Mouse (Mus musculus): ENCODE data around the gene Rnf44. TPM values are rescaled to one million over a fixed set of nuclear protein-coding genes. Genes with fewer than 3 reads are reported as not detected.

The Rnf44 gene
- polyA plus RNA-seq, 1 experiment from 2014 or later: 49.4 TPM

GRCm38 (mm10) chr13:54710866-54711265, 17.2 kb upstream of the Rnf44 start:
- no peaks in the 10 kb centered on the region for H3K27me3 ChIP-seq (ENCODE audit: control insufficient read depth, insufficient read depth, low read depth, low read length)
- ATAC-seq (ENCODE audit: low read depth): no peak
- H3K4me3 ChIP-seq (ENCODE audit: low read length): no peak overlapping the region

GRCm38 (mm10) chr13:54704890-54705289, 11.2 kb upstream of the Rnf44 start:
- no peak for ATAC-seq (ENCODE audit: low read depth)
- Histone ChIP-seq H3K4me2 (ENCODE audit: low read depth, low read length) (no peak overlapping the region), H3K4me3 (ENCODE audit: low read length) (no peak overlapping the region), H3K9ac (ENCODE audit: low read length) (no peak overlapping the region), H3K9me3 (ENCODE audit: control insufficient read depth, low read length) (no peaks in the 10 kb centered on the region), H3K4me1 (replicated peaks; ENCODE audit: control insufficient read depth, insufficient read depth, low read length) (no peaks in the 10 kb centered on the region), H3K27me3 (ENCODE audit: control insufficient read depth, insufficient read depth, low read depth, low read length) (no peaks in the 10 kb centered on the region), H3K36me3 (ENCODE audit: control insufficient read depth, insufficient read depth, low read length) (no peaks in the 10 kb centered on the region), H3K27ac (ENCODE audit: low read length) (no peak overlapping the region)
- 40% methylated on average over 6 of the region's 6 CpGs for WGBS

More at GRCm38 (mm10) chr13:54710866-54711265, 17.2 kb upstream of the Rnf44 start:
- H3K9me3 ChIP-seq (ENCODE audit: control insufficient read depth, low read length): no peaks in the 10 kb centered on the region
- H3K9ac ChIP-seq (ENCODE audit: low read length): no peak overlapping the region
- no peaks in the 10 kb centered on the region for H3K4me1 ChIP-seq (replicated peaks; ENCODE audit: control insufficient read depth, insufficient read depth, low read length)
- 71% methylated on average over 3 of the region's 3 CpGs for WGBS
- H3K4me2 ChIP-seq (ENCODE audit: low read depth, low read length): no peak overlapping the region
- H3K36me3 ChIP-seq (ENCODE audit: control insufficient read depth, insufficient read depth, low read length): no peaks in the 10 kb centered on the region
- no peak overlapping the region for H3K27ac ChIP-seq (ENCODE audit: low read length)

GRCm38 (mm10) chr13:54702507-54702906, 8.8 kb upstream of the Rnf44 start:
- no peaks in the 10 kb centered on the region for H3K36me3 ChIP-seq (ENCODE audit: control insufficient read depth, insufficient read depth, low read length)
- H3K9me3 ChIP-seq (ENCODE audit: control insufficient read depth, low read length): no peaks in the 10 kb centered on the region
- ATAC-seq (ENCODE audit: low read depth): no peak
- 62% methylated on average over 7 of the region's 7 CpGs for WGBS
- no peaks in the 10 kb centered on the region for H3K27me3 ChIP-seq (ENCODE audit: control insufficient read depth, insufficient read depth, low read depth, low read length)
- H3K9ac ChIP-seq (ENCODE audit: low read length): no peak overlapping the region
- no peak overlapping the region for H3K4me3 ChIP-seq (ENCODE audit: low read length)
- H3K4me2 ChIP-seq (ENCODE audit: low read depth, low read length): no peak overlapping the region
- no peaks in the 10 kb centered on the region for H3K4me1 ChIP-seq (replicated peaks; ENCODE audit: control insufficient read depth, insufficient read depth, low read length)
- H3K27ac ChIP-seq (ENCODE audit: low read length): no peak overlapping the region

- H3K9me3 ChIP-seq (ENCODE audit: control insufficient read depth, low read length): no peaks in the 10 kb centered on the region
- no peak within 1 kb of the TSS for H3K9ac ChIP-seq (ENCODE audit: low read length)
- no peak within 1 kb of the TSS for H3K4me3 ChIP-seq (ENCODE audit: low read length)
- H3K27me3 ChIP-seq (ENCODE audit: control insufficient read depth, insufficient read depth, low read depth, low read length): no peaks in the 10 kb centered on the region
- no peak within 1 kb of the TSS for H3K27ac ChIP-seq (ENCODE audit: low read length)
- no peak within 1 kb of the TSS for H3K4me2 ChIP-seq (ENCODE audit: low read depth, low read length)
- H3K4me1 ChIP-seq (replicated peaks; ENCODE audit: control insufficient read depth, insufficient read depth, low read length): no peaks in the 10 kb centered on the region
- 49% methylated on average over 5 of the region's 5 CpGs for WGBS
- peak; percentile 62 for ATAC-seq (ENCODE audit: low read depth)
- no peaks in the 10 kb centered on the region for H3K36me3 ChIP-seq (ENCODE audit: control insufficient read depth, insufficient read depth, low read length)
These were observed 7.5 kb upstream of the Rnf44 start, which contains the start of gene Cdhr2 for GRCm38 (mm10) chr13:54701243-54701642. Gene Cdhr2, plus strand, starts transcription at chr13:54701461.

- Histone ChIP-seq H3K27me3 (ENCODE audit: control insufficient read depth, insufficient read depth, low read depth, low read length) (no peaks in the 10 kb centered on the region), H3K4me1 (replicated peaks; ENCODE audit: control insufficient read depth, insufficient read depth, low read length) (peaks cover 19% of the 10 kb centered on the region), H3K4me3 (ENCODE audit: low read length) (no peak overlapping the region), H3K9ac (ENCODE audit: low read length) (no peak overlapping the region), H3K9me3 (ENCODE audit: control insufficient read depth, low read length) (no peaks in the 10 kb centered on the region), H3K27ac (ENCODE audit: low read length) (no peak overlapping the region), H3K4me2 (ENCODE audit: low read depth, low read length) (no peak overlapping the region), H3K36me3 (ENCODE audit: control insufficient read depth, insufficient read depth, low read length) (no peaks in the 10 kb centered on the region)
- no peak for ATAC-seq (ENCODE audit: low read depth)
- WGBS: 84% methylated on average over 11 of the region's 11 CpGs
These were observed 1.9 kb upstream of the Rnf44 start for GRCm38 (mm10) chr13:54695479-54696230.

GRCm38 (mm10) chr13:54694348-54695060, 797 bp upstream of the Rnf44 start:
- Histone ChIP-seq H3K9ac (ENCODE audit: low read length) (peak overlapping the region; percentile 69), H3K4me2 (ENCODE audit: low read depth, low read length) (peak overlapping the region; percentile 67), H3K27ac (ENCODE audit: low read length) (peak overlapping the region; percentile 93), H3K4me3 (ENCODE audit: low read length) (peak overlapping the region; percentile 80), H3K4me1 (replicated peaks; ENCODE audit: control insufficient read depth, insufficient read depth, low read length) (peaks cover 19% of the 10 kb centered on the region), H3K27me3 (ENCODE audit: control insufficient read depth, insufficient read depth, low read depth, low read length) (no peaks in the 10 kb centered on the region), H3K36me3 (ENCODE audit: control insufficient read depth, insufficient read depth, low read length) (no peaks in the 10 kb centered on the region), H3K9me3 (ENCODE audit: control insufficient read depth, low read length) (no peaks in the 10 kb centered on the region)
- ATAC-seq (ENCODE audit: low read depth): peak; percentile 77
- WGBS: 14% methylated on average over 26 of the region's 26 CpGs

GRCm38 (mm10) chr13:54692711-54693557, 773 bp downstream of the Rnf44 start:
- H3K27me3 ChIP-seq (ENCODE audit: control insufficient read depth, insufficient read depth, low read depth, low read length): no peaks in the 10 kb centered on the region
- peak overlapping the region; percentile 93 for H3K27ac ChIP-seq (ENCODE audit: low read length)
- no peaks in the 10 kb centered on the region for H3K36me3 ChIP-seq (ENCODE audit: control insufficient read depth, insufficient read depth, low read length)
- peak overlapping the region; percentile 80 for H3K4me3 ChIP-seq (ENCODE audit: low read length)
- ATAC-seq (ENCODE audit: low read depth): no peak
- H3K9ac ChIP-seq (ENCODE audit: low read length): peak overlapping the region; percentile 97
- H3K9me3 ChIP-seq (ENCODE audit: control insufficient read depth, low read length): no peaks in the 10 kb centered on the region
- 8% methylated on average over 21 of the region's 21 CpGs for whole genome bisulfite sequencing
- peaks cover 25% of the 10 kb centered on the region for H3K4me1 ChIP-seq (replicated peaks; ENCODE audit: control insufficient read depth, insufficient read depth, low read length)
- H3K4me2 ChIP-seq (ENCODE audit: low read depth, low read length): peak overlapping the region; percentile 83

GRCm38 (mm10) chr13:54691737-54692136, 2.0 kb downstream of the Rnf44 start:
- Histone ChIP-seq H3K36me3 (ENCODE audit: control insufficient read depth, insufficient read depth, low read length) (no peaks in the 10 kb centered on the region), H3K4me3 (ENCODE audit: low read length) (peak overlapping the region; percentile 80; the same call in 1 of the 2 replicates), H3K27ac (ENCODE audit: low read length) (no peak overlapping the region), H3K4me2 (ENCODE audit: low read depth, low read length) (peak overlapping the region; percentile 83; the same call in 1 of the 2 replicates), H3K4me1 (replicated peaks; ENCODE audit: control insufficient read depth, insufficient read depth, low read length) (peaks cover 25% of the 10 kb centered on the region), H3K9ac (ENCODE audit: low read length) (no peak overlapping the region; the same call in 1 of the 2 replicates), H3K9me3 (ENCODE audit: control insufficient read depth, low read length) (no peaks in the 10 kb centered on the region), H3K27me3 (ENCODE audit: control insufficient read depth, insufficient read depth, low read depth, low read length) (no peaks in the 10 kb centered on the region)
- no peak for ATAC-seq (ENCODE audit: low read depth)
